Mouse (Mus musculus): ENCODE results near the gene Plekhg3.

Plekhg3 gene

DNA sequence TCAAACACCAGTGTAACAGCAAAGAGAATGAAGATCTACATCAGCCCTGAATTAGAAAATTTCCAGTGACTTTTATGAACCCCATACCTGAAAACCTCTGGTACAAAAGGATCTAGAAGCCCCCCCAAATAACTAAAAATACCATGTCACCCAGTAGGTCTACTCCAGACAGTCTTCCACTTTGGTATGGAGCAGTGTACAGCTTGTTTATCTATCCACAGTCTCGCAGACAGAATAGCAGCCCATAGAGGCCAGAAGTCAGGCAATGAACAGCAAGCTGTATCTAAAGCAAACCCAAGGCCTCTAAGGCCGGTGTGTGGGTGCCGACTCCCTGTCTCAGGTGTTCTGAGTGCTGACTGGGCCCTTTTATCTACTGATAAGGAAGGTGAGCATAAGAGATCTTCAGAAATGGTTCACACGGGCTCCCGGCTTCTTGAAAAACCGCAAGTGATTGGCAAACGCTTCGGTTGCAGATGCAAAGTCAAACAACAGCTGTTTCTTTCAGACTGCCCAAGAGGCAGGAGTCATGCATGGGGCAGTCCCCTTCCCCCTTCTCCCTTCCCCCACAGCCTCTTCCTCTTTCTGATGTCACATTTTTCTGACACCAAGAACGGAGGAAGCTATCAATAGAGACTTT, 3.3 kb upstream of the Plekhg3 start:
- no peak for DNase-seq (ENCODE audit: inconsistent ontology term)

DNA sequence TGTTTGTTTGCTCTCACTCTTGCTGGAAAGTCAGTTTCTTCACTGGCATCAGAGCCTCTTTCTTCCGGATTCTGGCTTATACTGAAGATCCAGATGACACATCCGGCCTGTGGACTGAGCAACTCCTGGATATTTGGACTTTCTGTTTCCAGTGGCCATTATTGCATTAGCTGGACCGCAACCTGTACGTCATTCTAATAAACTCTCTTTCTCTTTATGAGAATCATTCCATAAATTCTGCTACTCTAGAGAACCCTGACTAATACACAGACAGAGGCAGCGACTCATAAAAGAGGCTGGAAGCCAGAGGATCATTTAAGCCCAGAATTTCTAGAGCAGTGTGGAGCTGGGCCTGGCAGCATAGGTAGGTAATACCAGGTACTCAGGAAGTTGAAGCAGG, 1.9 kb upstream of the Plekhg3 start:
- DNase-seq (ENCODE audit: inconsistent ontology term) = peak; percentile 74

DNA sequence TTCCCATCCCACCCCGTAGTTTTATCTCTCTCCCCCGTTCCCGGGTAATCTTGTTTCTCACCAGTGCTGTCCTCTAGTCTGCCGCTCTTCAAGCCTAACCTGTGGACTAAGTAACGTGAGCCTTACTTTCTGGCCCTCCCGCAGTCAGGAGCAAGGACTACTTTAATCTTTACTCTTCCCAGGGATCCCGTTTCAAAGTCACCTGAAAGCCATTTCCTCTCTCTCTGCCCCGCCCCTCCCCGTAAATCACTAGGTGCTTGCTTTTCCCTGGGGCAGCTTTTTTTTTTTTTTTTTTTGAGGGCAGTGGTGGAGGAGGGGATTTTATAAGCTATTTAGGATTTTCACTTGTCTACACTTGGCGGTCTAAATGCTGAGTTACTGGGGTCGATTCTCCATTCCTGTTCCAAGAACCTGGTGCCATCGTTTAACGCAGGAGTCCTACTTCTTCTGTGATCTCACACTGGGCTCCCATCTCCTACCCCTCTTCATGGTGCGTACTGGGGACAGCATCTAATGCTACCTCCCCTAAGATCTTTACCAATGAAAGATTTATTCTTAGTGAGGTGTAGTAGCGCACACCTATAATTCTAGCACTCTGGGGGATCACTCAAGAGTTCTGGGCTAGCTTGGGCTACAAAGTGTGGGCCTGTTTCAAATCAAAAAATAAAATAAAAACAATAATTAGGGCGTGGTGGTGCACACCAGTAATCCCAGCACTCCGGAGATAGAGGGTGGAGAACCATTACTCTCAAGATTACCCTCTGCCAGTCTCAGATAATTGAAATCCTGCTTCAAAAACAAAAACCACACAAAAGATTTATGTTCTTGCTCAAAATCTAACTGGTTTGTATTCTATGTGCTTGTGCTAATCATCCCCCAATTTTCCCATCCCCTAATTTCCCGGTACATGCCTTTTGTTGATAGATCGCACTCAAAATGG, 1.6 kb downstream of the Plekhg3 start:
- DNase-seq (ENCODE audit: inconsistent ontology term) = no peak

DNA sequence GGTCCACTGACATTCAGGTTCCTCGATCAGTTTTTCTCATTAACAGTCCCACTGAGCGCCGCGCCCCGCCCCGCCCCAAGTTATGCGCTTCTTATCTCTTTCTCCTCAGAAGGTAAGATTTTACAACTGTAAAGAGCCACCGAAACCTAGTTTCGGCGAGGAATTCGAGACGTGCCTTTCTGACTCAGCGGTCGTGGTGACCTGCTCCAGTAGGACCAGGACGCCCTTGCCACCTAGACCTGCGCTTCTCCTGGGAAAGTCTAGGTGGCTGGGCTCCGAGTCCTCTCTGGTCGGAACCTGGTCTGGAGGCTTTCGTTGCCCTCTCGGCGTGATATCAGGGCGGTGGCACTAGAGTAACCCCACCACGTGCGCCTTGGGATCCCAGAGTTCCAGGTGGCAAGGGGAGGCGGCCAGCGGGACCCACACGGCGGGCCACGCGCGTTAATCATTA, 2.3 kb downstream of the Plekhg3 start:
- no peak for DNase-seq (ENCODE audit: inconsistent ontology term)

DNA sequence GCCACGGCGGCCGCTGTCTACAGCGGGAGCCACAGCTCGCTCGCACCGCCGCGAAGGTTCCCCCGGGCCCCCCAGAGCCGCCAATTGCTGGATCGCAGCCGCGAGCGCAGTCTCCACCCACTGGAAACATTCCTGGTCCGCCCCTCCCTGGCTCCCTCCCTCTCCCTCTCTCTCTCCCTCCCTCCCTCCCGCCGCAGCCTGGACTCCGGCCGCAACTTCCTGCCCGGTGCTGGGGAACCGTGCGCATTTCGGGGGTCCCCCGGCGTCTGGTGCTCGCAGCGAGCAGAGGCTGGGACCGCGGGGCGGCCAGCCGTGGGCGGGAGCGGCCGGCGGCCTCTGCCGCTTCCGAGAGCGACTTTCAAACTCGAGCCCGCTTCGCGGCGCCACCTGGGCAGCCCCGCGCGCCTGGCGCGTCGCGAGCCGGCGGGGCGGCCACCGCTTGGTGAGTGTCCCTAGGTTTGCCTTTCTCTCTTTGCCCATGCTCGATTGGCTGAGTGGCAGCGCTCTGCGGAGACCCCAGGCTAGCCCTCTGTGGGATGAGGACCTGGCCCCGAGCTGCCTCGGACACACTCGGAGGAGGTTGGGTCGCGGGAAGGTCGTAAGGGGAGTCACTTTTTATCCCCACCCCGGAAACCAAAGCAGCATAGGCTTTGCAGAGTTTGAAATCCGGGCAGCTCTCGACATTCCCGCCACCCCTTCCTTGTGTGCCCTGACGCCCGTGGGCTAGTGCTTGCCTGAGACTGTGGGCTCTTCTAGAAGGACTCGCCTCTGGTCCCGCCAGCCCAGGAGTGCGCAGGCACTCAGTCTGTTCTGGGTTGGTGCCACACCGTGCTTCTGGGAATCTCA, 2.9 kb downstream of the Plekhg3 start:
- peak; percentile 92 for DNase-seq (ENCODE audit: inconsistent ontology term)

DNA sequence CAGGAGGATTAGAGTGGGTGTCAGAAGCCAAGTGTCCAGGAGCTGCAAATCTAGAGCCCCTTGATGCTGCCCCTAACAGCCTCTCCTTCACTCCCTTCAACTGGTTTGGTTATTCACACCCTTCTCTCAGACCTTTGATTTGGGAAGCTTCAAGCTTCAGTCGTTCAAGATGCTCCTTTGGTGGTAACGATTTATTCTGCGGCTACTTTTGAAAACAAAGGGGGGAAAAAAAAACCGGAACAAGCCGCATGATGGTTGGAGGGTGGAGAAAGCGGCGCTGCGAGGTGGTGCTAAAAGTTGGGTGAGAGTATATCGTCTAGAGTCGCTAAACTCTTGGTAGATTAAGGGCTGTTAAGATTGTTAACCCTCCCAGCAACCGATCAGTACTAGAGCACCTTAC, 3.5 kb downstream of the Plekhg3 start:
- no peak for DNase-seq (ENCODE audit: inconsistent ontology term)

DNA sequence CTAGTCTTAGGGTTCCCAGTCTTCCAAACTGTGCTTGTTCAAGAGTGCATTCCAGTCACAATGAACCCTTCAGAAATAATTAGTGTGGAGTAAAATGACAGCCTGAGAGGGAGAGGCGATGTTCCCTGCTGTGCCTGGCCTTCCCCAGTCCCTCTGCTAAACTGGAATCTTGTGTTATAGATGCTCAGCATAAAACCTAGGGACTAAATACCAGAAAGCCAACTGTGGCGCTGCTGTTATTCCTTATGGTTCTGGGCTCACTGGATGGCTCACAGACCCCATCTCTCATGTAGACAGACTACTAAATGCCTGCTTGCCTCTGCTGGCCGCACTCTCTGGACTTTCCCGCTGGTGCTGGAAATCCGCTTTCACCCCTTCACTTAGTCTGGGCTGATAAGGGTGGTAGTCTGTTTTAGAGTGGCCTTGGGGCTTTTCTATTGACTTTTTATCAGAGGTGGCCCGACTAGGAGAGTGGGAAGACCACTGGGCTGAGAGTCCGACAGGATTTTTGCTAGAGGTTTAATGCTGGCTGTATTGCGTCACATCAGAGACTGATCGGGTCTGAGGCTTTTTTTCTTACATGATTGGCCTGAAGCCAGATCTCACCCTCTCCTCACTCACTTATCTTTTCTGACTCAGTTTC, 4.1 kb downstream of the Plekhg3 start:
- peak; percentile 77 for DNase-seq (ENCODE audit: inconsistent ontology term)

DNA sequence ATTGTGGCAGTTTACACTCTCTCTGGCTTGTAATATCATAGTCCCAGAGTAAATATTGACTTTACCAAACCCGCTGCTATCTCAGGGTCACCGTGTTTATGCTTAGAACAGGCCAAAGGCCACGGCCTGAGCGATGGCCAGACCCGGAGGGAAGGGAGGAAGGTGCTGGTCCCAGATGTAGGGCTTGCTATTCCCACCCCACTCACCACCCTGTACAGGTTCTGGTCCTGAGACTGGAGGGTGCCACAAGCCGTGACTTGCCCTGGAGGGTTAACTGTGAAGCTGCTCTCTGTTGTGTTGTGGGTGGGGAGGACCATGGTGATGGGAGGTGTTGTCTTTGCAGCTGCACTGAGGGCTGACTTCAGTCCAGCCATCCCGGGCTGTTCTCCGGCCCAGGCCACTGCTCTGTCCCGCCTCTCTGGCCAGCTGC, 4.8 kb downstream of the Plekhg3 start:
- DNase-seq (ENCODE audit: inconsistent ontology term) = no peak

DNA sequence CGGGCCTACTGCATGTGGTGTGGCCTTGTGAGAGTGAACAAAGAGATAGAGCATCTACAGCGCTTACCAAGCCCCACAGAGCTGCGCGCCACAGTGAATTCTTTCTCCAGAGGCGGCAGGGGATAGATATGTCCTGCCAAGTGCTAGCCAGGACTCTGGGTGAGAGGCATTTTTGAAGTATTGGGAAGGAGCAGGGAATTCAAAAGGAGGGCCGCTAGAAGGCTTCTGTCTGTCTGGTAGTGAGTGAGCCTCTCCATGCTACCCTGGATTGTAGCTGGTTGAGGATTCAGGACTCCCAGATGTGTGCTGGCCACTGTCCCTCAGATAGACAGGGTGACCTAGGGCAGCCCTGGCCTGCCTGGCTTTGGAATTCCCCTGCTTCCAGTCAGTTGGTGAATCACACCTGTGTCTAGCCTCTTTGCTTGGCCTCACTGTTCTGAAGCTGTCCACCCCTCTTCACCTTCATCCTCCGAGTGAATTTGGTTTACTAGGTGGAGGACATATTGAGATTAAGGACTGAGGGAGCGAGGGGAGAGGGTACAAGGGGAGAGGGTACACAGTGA, 6.0 kb downstream of the Plekhg3 start:
- no peak for DNase-seq (ENCODE audit: inconsistent ontology term)

DNA sequence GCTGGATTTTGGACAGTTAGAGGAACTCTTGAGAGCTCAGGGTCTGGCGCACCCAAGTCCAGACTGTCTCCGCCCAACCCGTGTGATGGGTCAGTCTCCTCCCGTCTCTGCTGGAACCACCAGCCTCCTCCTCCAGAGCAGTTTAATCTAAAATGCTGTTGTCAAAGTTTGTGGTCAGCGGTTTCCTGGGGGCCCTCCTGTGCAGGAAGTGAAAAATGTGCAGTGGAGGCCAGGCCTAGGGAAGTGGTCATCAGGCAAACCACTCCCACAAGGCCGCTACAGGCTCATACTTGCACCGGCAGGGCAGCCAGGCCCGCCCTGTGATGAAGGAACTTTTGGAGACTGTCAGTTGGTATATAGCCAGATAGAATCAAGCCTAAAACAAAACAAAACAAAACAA, 6.7 kb downstream of the Plekhg3 start:
- no peak for DNase-seq (ENCODE audit: inconsistent ontology term)

DNA sequence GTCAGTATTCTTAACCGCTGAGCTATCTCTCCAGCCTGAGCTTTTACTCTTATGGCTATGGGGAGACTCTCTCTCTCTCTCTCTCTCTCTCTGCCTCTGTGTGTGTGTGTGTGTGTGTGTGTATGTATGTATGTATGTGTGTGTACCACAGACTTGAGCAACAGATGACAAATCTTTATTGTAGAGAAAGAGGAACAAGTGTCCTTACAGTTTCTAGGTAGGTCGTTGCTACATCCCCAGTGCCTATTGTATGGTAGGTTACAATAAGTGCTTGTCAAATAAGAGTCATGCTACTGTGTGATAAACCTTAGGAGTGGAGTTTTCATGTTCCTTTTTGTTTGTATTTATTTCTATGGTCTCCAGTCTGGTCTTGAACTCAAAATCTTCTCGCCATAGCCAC, 9.5 kb downstream of the Plekhg3 start:
- no peak for DNase-seq (ENCODE audit: inconsistent ontology term)

DNA sequence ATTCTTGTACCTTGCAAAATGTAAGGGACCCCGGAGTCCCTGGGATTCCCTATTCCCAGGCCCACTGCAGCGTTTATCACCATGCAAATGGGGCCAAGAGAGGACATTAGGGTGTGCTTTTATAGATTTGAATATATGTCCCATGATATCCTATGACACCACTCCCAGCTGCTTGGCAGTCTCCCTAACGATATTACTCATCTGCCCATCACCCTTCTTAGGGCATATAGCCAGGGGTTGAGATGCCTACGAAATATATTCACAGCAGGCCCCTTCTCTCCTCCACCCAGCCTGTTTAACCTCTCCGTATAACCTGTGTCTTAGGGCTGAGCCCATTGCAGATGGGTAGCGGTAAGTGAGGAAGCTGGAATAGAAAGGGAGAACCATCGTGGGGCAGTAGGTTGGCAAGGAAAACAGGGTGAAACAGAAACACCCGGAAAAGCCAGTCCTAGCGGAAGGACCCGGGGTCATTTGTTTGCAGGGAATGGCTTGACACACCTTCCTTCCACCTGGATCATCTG, 10.1 kb downstream of the Plekhg3 start:
- no peak for DNase-seq (ENCODE audit: inconsistent ontology term)

DNA sequence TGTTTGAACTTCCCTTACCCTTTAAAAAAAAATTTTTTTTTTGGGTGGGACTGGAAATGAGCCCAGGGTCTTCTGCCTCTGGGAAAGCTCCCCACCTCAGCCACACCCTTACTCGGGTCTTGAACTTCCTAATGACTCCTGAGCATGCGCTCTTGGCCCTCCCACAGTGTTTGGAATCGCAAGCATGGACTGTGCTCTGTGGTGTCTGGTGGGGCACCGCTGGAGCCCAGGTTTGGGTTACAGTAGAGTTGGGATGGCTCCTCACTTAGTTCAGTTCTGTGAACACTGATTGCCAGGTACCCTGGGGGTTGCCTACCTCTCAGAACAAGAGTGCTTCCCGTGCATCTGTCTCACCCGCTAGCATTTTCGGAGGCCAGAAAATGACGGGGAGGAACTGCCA, 10.8 kb downstream of the Plekhg3 start:
- DNase-seq (ENCODE audit: inconsistent ontology term) = peak; percentile 70

DNA sequence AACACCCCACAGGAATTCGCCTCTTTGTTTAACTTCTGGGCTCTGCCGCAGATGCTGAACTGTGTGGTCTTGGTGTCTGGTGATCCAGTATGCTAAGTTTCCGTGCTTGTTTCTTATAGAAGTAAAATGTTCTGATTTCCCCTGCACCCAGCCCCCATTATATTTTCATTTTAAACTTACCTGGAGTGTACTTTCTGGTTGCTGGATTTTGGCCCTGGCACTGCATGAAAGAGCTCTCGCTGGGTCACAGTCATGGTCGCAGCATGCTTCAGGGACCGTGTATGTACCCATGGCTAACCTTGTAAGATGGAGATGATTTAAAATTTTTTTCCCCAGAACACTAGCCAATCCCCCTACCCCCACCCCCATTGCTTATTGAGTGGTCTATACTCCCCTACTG, 11.2 kb downstream of the Plekhg3 start:
- DNase-seq (ENCODE audit: inconsistent ontology term) = no peak

DNA sequence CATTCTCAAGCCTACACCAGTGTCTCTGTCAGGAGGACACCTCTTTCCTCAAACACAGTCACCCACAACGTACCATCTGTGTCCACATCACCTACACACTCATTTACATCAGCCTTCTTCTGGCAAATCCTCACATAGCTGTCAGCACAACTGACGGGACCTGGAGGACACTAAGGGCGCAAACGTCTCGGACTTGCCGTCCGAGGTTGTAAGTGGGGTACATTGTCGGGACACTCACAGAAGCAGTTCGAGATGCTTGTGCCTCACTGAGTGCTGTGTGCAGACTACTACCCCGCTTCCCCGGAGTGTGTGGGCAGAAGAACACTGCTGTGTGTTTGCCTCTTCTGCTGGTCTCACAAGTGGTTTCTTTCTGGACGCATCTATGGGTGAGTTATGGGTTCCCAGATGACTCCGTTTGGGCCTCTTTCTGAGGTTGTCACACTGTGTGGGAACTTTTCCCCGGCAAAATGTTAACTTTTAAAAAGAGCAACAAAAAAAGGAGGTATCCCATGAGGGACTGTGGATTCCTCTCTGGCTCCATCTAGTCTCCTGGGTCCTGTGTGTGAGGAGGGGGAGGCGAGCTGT, 15.2 kb downstream of the Plekhg3 start:
- no peak for DNase-seq (ENCODE audit: inconsistent ontology term)

DNA sequence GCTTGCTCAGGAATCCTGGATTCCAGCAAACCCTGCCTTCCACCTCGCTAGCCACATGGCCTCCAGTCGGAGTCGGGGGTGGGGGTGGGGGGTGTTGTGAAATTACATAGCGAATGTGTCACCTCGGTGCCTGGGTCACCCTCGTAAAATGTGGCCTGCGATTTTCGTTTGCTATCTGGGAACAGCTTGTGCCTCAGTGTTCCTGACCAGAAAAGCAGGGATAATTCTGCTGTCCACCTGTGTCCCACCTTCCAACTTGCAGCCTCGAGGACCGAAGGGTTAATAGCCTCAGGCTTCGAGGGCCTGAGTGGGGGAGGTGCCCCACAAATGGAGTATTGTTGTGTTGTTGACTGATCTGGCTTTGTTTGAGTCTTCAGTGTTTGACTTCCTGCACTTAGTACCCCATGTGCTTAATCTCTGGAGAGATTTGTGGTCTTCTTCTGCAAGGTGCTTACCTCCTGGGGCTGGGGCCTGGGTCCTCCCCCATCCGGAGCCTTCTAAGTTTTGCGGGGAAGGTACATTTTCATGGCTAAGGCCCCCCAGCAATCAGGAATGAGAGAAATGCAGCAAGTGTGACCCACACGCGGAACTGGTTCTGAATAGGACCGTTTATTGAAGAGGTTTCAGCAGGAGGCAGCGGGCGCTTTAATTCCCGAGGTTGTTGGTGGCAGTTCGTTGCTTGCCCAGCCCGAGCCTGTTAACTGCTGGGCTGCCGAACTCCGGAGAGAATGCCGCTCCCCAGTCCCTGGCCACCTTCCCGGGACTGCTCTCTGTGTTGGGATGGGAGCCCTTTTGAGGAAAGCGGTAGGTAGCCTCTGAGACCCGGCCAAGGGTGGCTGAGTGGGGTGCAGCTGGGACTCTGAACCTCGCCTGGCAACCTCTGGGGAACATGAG, 15.9 kb downstream of the Plekhg3 start:
- peak; percentile 94 for DNase-seq (ENCODE audit: inconsistent ontology term)

DNA sequence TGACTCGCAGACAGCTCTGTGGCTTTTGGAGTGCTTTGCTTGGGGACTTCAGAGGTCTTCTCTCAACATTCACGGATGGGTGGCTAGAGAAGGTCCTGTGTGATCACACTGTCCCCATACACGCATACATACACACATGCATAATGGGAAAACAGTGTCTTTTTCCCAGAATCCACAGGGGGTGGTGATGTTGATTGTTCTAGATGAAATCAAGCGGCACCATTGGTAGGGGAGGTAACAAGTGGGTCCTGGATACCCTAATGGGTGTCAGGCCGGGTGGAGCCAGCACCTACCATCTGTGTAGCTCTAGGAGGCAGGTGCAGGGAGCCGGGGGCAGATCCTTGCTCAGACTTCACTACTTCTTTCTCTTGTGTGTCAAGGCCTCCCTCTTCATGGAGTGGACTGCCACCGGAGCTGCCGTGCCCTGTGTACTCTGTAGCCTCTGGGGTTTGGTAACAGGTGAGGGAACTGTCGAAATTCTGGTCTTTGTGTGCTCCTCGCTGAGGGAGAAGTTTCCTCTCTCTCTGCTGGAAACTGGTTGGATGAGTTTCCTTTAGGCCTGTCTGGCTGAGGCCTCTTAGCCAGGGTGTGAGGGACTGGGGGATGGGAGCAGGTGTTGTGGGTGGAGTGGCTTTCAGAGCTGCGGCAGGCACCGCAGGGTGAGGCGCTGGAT, 16.9 kb downstream of the Plekhg3 start:
- DNase-seq (ENCODE audit: inconsistent ontology term) = no peak

DNA sequence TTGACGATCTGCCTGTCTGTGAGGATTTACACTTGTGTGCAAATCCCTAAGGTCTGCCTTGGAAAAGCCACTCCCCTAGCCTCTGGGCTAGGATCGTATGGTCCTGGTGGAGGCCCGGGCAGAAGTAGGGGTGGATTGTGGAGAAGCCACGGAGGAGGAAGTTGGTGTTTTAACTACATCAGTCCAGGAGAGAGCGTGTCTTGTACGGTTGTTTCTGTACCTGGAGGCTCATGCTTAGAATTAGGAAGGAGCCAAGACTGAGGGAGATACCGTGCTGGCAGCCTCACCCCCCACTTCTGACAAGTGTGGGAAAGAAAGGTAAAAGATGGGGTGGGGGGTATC, 17.4 kb downstream of the Plekhg3 start:
- no peak for DNase-seq (ENCODE audit: inconsistent ontology term)

DNA sequence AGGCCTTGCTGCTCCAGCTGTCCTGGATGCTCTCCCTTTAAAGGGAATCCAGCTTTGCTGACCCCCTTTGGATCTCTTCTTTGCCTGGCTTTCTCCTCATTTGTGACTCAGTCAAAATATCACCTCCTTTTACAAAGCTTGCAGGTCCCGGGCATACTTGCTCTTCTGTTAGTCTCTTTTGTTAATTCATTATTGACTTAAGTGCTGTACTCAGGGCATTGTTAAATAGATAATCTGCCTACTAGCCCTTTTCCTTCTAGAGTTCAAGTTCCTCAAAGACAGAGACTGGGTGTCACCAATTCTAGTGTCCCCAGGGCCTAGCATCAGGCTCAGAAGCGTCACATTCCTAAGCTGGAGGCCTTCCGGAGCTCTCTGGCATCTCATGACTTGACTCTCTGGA, 18.5 kb downstream of the Plekhg3 start:
- no peak for DNase-seq (ENCODE audit: inconsistent ontology term)
